Mouse (Mus musculus): ENCODE measurements around the gene Epn3.

DNA sequence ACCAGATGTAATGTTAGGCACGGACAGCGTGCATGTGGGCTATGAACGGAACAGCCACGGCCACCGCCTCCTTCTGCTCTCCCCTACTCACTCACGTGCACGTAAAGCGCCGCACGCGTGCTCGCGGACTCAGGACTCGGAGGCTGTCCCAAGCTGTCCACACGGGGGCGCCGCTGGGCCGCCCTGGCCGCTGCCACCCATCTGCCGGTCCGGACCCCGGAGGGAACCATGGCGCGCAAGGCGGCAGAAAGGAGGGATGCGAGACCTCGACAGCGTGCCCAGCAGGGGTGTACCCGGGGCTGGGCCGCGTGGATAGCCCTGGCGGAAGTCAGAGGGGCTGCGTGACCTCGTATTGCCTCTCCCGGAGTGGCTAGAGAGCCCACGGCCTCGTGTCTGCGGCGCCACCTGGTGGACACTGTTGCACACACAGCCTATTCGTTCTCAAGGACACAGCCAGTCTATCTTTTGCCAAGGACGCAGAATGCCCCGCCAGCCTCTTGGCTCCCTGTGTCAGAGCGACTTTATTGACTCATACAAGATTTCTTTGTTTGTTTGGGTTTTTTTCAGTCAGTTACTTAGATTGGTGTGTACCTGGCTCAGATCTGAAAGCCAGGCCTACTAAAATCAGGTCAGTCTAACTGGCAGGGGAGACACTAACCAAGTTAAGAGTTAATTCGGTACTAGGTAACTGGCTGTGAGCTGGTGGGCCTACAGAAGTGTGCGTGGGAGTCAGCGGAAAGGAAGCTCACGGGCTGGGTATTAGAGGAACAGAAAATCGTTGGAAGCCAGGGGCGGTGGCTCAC, 49.3 kb upstream of the Epn3 start, which contains the start of gene Rsad1:
- peak; percentile 82 for TF ChIP-seq CTCF (IDR thresholded peaks at IDR 0.05; ENCODE audit: borderline replicate concordance, insufficient read depth, low read length)
- peak; percentile 66; the same call in 1 of the 2 replicates for TF ChIP-seq POLR2A (IDR thresholded peaks at IDR 0.05; ENCODE audit: low read depth, low read length)

Measured in embryonic fibroblast, embryonic 13.5 days (primary cell).